Mouse (Mus musculus) ES-Bruce4 (cell line): ENCODE results near the gene Pcsk5.

Experiments
- CTCF ChIP-seq: IDR thresholded peaks from one replicate; pipeline ENCODE4 v1.8.1; 2011; ENCODE audit warnings: low read depth, low read length
- EP300 ChIP-seq: IDR thresholded peaks from 2 replicates; pipeline ENCODE4 v1.6.1; 2011; ENCODE audit warnings: low read depth, low read length; ENCODE audit not compliant: insufficient read depth
- POLR2A ChIP-seq: IDR thresholded peaks from one replicate; pipeline ENCODE4 v1.8.1; 2011; ENCODE audit warnings: low read length; ENCODE audit not compliant: insufficient read depth

DNA sequence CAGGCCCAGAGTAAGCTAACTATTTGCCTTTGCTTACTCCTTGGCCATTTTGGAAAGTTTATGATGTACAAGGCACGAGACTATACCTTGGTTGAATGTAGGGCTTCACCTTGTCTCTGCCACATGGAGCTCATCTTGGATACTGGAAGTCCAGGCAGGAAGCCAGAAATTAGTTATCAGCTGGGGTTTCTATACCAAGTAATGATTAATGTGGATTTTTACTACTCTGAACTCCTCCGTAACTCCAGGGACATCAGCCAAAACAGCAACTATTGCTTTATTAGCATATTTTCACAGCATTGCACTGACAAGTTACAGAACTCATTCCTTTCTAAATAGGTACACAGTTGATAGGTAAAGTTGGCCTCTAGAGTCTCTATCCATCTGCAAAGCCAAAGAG lies 54.2 kb downstream of the Pcsk5 start:
- TF ChIP-seq POLR2A, result no peak
- no peak for TF ChIP-seq CTCF
- TF ChIP-seq EP300, result no peak
